Mouse (Mus musculus): ENCODE results near the gene Tmem167b.
A peak's percentile ranks its signal among the peaks of the same experiment; 100 is the strongest.

The Tmem167b gene

DNA sequence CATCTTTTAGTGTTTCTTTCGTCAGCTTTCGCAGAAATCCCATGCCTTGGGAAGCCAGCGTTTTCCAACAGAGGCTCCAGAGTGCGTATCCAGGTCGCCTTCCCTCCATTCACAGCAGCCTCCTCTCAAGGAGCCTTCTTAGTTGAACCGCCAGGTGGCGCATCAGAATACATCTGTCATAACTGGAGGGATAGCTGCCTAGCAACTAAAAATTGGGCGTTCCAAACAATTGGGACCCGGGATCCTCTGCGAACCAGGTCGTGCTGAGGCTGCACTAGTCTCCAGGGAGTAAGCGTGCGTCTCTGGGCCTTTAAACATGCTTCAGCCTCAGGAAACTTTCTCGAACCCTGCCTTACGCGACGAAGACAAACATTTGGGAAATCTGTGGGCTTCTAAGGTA is 25.0 kb downstream of the Tmem167b start:
- DNase-seq (ENCODE audit: low spot score in 2 of 2), result peak; percentile 60 to 84

DNA sequence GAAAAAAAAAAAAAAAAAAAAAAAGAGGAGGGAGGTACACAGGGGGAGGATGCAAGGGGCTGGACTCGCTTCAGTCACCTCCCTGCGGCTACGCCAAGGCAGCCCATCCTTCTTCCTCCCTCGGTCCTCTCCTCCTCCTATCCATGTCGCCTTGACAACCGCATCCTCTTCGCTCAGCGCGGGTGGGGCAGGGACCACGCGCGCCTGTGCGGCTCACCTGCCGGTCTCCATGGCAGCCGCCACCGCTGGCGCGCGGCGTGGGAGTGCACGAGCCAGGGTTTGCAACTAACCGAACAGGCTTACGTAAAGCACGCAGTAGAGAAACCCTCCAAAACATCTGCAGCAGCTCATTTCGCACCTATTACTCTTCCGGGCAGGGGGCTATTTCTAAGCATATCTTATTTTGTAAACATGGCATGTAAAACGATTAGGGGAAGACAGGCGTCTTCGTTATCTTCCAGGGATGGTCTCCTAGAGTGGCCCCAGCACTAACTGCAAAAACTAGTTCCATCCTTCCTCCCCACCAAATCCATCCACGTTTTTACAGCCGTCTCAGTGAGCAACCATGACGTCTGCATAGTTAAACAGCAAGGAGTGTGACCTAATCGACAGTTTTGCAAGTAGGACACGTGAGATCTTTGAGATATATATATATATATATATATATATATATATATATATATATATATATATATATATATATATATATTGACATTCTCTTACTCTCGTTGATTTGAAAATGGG is 25.6 kb downstream of the Tmem167b start, which contains the start of gene 5330417C22Rik:
Gene 5330417C22Rik, minus strand, starts transcription at position 20 of the 744 bp plus-strand sequence.
- peak in 1 of 2 experiments; percentile 21 for DNase-seq (ENCODE audit: low spot score in 2 of 2)

DNA sequence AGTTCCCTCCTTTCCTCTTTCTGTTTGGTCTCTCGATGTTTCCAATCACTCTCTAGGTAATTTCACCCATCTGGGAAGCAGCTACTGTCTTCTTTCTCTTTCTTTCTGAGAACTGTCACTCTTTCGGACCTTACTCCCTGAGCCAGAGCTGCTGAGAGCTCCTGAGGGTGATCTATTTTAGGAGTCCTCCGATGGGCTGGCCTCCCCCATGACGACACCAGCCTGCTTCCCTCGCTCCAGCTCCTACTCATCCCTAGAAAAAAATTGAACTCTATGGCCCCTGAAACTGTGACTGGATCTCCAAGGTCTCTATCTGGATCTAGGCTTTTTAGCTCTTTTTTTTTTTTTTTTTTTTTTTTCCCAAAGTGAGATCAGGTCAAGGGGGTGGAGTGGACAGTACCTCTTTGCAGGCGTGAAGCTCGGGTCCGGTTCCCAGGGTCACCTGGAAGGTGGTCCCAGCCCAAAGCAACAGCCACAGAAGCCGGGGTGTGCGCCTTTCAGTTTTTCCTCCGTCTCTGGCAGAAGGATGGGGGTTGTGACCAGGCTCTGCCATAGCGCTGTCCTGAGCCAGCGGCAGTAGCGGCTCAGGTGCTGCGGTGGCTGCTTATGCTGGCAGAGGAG is 26.3 kb downstream of the Tmem167b start:
- DNase-seq (ENCODE audit: low spot score in 2 of 2), result no peak

DNA sequence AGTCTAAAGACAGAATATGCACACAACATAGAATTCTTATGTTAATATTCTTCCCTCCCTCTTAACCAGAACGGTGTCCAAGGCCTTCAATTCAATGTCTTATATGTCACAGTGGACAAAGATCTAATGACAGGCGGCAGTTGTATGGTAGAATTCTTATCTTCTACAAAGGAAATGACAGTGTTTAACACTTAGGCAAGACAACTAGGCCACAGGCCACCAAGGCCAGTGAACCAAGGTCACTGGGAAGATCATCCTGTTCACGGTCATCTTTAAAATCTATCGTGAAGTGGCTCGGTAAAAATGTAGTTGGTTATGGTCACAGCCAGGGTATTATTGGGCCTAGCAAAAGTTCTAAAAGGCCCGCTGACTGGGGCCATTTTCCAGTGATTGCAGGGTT is 28.3 kb downstream of the Tmem167b start, which contains the start of gene 1700013F07Rik:
Gene 1700013F07Rik, plus strand, starts transcription at position 200 of the 400 bp plus-strand sequence.
- DNase-seq (ENCODE audit: low spot score in 2 of 2), result no peak

DNA sequence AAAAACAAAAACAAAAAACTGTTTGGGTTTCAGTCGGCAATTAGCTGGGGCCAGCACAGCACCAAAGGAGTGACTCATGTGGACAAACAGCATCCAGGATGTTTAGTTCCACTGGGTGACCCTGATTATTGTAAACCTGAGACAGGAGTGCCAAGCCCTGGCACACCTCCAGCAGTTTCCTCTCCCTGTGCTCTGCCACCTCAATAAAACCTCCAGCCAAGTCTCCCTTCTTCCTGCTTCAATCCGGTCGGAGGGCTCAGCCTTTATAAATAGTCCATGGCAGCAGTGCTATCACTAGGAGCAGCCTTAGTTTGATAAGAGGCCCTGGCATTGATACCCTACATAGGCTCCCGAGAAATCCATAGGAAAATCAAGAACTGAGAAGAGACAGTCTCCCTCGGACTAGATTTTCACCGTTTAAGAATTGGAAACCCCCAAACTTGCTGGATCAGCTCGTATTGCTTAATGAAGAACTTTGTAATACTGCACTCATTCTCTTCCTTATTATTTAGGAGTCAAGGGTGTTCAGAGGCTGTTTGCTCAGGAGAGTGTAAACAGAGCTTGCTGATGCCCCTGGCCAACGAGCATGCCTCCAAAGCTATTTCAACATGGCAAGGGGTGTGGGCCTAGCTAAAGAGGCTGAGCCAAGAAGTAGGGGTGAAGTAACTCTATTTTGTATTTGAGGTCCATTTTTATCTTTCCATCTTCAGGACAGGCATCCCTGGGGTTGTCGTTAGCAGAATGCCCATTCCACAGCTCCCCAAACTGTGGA is 29.0 kb downstream of the Tmem167b start:
- peak; percentile 22 to 65 for DNase-seq (ENCODE audit: low spot score in 2 of 2)

DNA sequence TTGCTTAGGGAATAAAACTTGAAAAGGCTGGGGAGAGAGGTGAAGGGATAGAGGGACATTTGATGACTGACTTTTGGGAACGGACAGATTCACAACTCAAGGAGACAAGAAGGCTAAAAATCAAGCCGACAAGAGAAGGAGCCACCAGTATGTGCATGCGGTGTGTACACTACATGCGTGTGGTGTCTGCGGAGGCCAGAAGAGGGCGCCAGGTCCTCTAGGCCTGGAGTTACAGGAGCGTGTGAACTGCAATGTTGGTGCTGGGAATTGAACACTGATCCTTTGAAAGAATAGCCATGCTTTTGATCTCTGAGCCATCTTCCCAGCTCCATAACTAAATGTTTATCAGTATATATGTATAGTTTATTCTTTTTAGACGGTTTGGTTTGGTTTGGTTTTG is 33.8 kb downstream of the Tmem167b start:
- no peak for DNase-seq (ENCODE audit: low spot score in 2 of 2)

DNA sequence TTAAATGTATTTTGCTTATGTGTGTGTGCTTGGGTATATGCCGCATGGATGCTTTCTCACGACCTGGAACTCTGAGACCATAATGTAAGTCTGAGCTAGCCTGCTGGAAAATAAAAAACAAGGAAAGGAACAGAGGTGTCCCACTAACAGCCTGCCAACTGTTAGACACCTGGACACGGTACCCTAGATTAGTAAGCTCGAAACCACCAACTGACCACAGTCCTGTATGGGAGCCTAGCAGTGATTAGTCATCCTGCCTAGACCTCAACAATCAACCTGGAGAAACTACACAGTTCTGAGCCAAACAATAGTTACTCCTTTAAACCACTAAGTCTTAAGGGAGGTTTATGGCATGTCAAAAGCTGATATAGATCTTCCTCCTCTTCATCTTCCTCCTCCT is 38.9 kb downstream of the Tmem167b start:
- DNase-seq (ENCODE audit: low spot score in 2 of 2), result no peak

DNA sequence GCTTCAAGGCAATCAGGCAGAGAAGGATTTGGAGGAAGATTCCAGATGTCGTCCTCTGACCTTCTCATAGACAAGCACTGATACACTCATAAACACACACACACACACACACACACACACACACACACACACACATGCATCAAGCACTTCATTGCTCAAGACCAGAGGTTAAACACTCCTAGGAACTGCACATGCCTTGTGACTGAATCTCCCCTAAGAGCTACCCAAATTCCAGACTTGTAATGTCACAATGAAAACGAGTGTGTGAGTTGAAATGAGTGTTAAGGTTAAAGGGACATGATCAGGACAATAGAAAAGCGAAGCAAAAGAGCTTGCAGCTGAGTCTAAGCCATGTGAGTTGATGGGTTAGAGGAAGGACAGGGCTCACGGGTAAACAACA is 44.0 kb downstream of the Tmem167b start:
- no peak for DNase-seq (ENCODE audit: low spot score in 2 of 2)

DNA sequence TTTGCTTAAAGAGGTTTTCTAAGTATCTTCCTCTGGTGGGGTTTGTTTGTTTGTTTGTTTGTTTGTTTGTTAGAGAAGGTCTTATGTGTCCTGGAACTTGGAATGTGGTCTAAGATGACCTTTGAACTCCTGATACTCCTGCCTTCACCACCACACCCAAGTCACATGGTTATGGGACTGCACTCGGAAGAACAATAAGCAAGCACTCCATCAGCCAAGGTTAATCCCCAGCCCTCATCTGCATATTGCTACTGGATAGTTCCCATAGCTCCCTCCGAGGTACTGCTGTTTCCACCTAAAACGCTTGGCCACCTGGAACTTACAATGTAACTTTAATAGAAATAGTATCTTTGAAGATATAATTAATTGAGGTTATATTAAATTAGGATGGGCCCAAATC is 48.8 kb downstream of the Tmem167b start:
- DNase-seq (ENCODE audit: low spot score in 2 of 2), result no peak

DNA sequence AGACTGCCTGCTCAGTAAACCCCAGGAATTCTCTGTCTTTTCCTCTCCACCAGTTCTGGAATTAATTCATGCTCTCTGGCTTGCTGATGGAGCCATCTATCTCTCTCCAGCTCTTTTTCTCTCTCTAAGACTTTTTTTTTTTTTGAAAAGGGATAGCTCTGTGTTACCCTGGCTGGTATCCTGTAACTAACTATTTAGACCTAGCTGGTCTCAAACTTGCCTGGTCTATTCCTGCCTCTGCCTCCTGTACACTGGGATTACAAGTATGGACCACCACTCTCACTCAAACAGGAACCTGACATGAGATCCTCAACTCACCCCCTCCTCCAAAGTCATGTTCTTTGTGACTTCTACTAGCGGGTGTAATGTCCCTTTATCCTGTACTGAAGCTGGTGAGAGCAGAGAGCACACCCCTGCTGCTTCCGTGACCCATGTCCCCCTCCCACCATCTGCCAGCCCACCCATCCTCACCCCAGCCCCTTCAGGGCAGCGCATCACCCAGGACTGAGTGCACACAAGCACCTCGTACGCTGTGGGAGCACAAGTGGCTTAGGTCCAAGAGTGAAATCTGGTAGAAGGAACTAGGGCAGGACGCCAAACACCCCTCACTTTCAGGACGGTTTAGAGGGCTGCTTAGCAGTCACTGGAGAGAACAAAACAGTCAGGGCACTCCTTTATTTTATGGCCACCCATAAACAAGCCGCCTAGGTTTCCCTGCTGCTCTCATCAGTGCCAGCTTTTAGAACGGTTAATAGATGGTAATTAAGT is 51.4 kb downstream of the Tmem167b start:
- no peak for DNase-seq (ENCODE audit: low spot score in 2 of 2)

DNA sequence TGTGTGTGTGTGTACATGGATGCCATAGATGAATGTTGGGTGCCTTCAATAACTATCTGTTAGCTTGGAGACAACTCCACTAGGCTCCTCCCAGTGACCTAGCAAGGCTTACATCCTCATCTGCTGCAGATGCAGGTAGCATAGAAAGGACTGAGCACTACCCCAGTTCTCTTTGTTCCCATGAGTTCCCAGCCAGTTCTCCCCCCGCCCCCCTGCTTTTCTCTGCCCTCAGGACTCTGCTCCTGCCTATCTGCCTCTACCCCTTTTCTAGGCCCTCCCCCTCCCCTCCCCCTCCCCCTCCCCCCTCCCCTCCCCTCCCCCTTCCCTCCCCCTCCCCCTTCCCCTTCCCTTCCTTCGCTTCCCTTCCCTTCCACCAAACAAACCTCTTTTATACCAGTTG is 52.1 kb downstream of the Tmem167b start:
- DNase-seq (ENCODE audit: low spot score in 2 of 2), result no peak

DNA sequence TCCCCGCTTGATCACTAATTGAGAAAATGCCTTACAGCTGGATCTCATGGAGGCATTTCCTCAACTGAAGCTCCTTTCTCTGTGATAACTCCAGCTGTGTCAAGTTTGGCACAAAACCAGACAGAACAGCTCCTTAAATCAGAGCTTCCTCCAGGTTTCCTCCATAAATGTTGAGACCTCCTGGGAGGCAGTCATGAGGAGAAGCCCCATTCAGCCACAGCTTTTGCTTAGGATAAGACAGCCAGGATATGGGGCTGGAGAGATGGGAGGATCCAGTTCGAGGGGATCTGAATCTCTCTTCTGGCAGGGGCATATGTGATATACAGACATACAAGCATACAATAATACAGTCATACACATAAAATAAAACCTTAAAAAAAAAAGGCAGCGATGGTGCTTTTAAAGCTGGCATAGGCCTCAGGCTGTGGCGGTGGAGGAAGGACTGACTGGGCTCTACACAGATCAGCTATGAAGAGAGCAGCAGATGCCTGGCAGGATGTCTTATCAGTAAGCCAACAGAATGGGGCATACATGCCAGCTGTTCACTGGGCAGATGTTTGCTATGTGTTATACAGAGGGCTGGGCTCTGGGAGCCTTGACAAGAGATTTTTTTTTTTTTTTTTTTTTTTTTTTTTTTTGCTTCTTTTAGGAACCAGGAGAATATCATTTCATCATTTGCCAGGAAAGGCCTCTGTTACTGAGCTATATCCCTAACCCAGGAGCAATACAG is 53.4 kb downstream of the Tmem167b start:
- DNase-seq (ENCODE audit: low spot score in 2 of 2), result no peak

Data from urinary bladder, postnatal 4 days (tissue).